Mouse (Mus musculus): ENCODE data around the gene Tmem120b. TPM values are rescaled to one million over a fixed set of nuclear protein-coding genes. Genes with fewer than 3 reads are reported as not detected.

Gene Tmem120b
- polyA plus RNA-seq, 1 experiment from 2014 or later = 13.0 TPM

DNA sequence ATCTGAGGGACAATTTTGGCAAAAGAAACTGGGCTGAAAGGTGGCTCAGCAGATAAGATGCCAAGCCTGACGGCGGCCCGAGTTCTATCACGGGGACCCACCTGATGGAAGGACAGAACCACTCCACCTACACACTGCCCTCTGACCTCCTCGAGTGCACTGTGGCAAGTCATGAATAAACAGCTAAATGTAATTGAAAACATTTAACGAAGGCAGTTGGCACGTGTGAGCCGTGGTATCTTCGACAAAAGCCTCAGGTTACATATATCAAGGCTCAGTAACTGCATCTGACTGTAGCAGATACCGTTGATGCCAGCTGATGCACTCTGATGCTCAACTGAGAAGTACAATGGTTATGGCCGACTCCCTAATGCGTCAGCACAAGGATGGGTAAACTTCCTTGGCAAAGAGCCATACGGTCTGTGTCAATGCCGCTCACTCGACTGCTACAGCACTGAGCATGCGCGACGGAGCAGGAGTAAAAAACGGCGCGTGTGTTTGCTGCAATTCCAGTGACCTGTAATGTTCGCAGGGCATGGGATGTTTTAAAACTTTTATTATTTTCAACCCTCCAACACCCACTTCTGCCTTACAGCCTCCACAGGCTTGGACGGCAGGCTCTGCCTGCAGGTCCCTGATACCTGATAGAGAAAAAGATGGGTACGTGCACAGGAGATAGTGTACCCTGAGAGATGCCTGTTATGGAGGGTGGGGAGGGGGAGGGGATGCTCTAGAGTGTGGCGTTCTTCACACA, 26.2 kb downstream of the Tmem120b start:
- peaks cover 14% of the 10 kb centered on the region; the same call in 1 of the 2 replicates for H3K36me3 ChIP-seq
- H3K27ac ChIP-seq (ENCODE audit: poor library complexity, severe bottlenecking) = no peak overlapping the region
- no peaks in the 10 kb centered on the region for H3K27me3 ChIP-seq (replicated peaks)
- peak; percentile 66 for ATAC-seq (ENCODE audit: insufficient number of reproducible peaks, low FRiP score)
- H3K9me3 ChIP-seq (replicated peaks) = no peaks in the 10 kb centered on the region
- H3K9ac ChIP-seq = no peak overlapping the region
- no peak overlapping the region for H3K4me3 ChIP-seq
- WGBS = 79% methylated on average over 25 of the region's 25 CpGs
- H3K4me2 ChIP-seq = no peak overlapping the region
- peaks cover 14% of the 10 kb centered on the region for H3K4me1 ChIP-seq (replicated peaks)

DNA sequence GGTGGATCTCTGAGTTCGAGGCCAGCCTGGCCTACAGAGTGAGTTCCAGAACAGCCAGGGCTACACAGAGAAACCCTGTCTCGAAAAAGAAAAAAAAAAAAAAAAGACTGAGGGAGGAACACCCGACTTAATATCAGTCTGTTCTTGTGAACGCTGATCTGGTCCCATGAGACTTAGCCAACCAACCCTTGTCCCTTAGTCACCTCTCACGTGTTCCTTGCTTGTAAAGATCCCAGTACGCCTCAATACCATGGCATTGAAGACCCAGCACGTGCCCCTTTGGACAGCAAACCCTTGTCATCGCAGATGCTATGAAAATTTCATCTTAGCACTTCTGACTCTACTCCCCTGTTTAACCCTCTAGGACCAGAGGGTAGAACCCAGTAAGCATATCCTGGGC, 28.1 kb downstream of the Tmem120b start:
- ATAC-seq (ENCODE audit: insufficient number of reproducible peaks, low FRiP score) = no peak
- Histone ChIP-seq H3K36me3 (peaks cover 19% of the 10 kb centered on the region), H3K4me2 (no peak overlapping the region), H3K4me1 (replicated peaks) (peaks cover 14% of the 10 kb centered on the region), H3K27me3 (replicated peaks) (no peaks in the 10 kb centered on the region), H3K4me3 (no peak overlapping the region), H3K27ac (ENCODE audit: poor library complexity, severe bottlenecking) (no peak overlapping the region), H3K9ac (no peak overlapping the region), H3K9me3 (replicated peaks) (no peaks in the 10 kb centered on the region)
- WGBS = 87% methylated on average over 8 of the region's 8 CpGs

DNA sequence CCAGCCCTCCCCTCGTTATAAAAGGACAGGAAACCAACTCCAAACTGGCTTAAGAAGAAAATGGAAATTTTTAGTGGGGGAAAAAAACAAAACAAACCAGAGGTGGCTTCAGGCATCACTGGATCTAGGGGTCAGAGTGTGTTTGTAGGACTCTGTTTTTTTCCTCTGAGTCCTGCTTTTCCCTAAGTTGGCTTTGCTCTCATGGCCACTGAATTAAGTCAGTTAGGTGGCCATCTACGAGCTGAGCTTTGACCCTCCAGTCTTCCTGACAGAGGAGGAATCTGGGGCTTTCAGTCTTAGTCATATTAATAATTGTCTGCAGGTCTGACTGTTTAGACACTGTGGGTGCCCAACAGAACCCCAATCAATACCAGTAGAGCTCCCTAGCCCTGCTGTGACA, 30.3 kb downstream of the Tmem120b start:
- 86% methylated on average over 2 of the region's 2 CpGs for WGBS
- Histone ChIP-seq H3K4me1 (replicated peaks) (peaks cover 18% of the 10 kb centered on the region), H3K27me3 (replicated peaks) (no peaks in the 10 kb centered on the region), H3K9me3 (replicated peaks) (no peaks in the 10 kb centered on the region), H3K27ac (ENCODE audit: poor library complexity, severe bottlenecking) (no peak overlapping the region), H3K4me2 (no peak overlapping the region), H3K4me3 (no peak overlapping the region), H3K36me3 (peaks cover 19% of the 10 kb centered on the region), H3K9ac (no peak overlapping the region)
- no peak for ATAC-seq (ENCODE audit: insufficient number of reproducible peaks, low FRiP score)

DNA sequence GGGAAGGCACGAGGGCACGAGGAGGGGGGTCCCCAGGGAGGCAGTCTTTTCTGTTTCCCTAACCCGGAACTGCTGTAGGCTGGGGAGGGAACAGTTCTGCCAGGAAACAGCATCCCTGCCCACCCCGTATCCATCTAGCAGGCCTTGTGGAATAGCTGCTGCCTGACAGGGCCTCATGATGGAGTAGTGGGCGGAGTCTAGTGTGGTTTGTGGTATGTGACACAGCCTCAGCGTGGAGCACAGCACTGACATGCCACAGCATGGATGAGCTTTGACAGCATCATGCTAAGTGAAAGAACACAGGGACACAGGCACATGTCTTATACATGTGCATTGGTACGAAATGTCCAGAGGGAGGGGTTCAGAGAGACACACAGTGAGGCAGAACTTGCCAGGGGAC, 34.2 kb downstream of the Tmem120b start:
- no peaks in the 10 kb centered on the region for H3K27me3 ChIP-seq (replicated peaks)
- WGBS = 60% methylated on average over 7 of the region's 7 CpGs
- peaks cover 26% of the 10 kb centered on the region for H3K4me1 ChIP-seq (replicated peaks)
- ATAC-seq (ENCODE audit: insufficient number of reproducible peaks, low FRiP score) = no peak
- no peak overlapping the region for H3K4me2 ChIP-seq
- H3K4me3 ChIP-seq = no peak overlapping the region
- H3K27ac ChIP-seq (ENCODE audit: poor library complexity, severe bottlenecking) = no peak overlapping the region
- peaks cover 19% of the 10 kb centered on the region for H3K36me3 ChIP-seq
- H3K9ac ChIP-seq = no peak overlapping the region
- no peaks in the 10 kb centered on the region for H3K9me3 ChIP-seq (replicated peaks)

DNA sequence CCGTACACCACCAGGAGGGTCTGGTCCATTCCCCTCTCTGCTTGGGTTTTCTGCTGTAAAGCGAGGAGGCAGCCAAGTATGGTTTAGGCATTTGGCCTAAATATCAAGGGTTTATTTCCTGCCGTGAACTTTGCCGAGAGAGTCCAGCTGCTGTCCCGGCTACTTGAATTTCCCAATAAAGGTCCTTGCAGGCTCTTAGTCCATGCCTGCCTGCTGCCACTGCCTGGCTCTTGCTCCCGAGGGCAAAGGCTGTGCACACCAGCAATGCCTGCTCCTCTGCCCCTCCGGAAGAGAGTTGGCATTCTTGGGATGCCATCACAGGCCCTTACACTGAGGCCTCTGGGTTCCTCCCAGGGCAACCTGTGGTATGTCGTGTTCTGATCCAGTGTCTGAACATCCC, 35.3 kb downstream of the Tmem120b start:
- H3K4me1 ChIP-seq (replicated peaks) = peaks cover 26% of the 10 kb centered on the region
- no peaks in the 10 kb centered on the region for H3K9me3 ChIP-seq (replicated peaks)
- H3K9ac ChIP-seq = no peak overlapping the region
- 51% methylated on average over 8 of the region's 8 CpGs for WGBS
- no peak for ATAC-seq (ENCODE audit: insufficient number of reproducible peaks, low FRiP score)
- H3K4me3 ChIP-seq = no peak overlapping the region
- no peaks in the 10 kb centered on the region for H3K27me3 ChIP-seq (replicated peaks)
- no peak overlapping the region for H3K4me2 ChIP-seq
- H3K36me3 ChIP-seq = peaks cover 14% of the 10 kb centered on the region
- H3K27ac ChIP-seq (ENCODE audit: poor library complexity, severe bottlenecking) = no peak overlapping the region

DNA sequence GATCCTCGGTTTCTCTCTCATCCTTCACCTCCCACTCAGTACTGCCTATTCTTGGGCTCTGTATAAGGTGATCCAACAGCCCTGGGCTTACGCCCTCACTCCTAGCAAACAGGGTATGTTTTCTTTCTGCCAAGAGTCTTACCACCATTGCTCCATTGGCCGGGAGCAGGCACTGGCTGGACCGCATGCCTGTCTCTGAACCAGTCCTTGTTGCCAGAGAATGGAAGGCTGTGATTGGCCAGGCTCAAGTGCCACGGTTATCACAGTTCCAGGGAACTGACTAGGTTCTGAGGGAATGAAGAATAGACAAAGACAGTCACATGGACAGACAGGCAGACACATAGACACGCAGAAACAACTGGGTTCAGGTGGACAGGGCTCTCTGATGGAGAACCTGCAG, 36.6 kb downstream of the Tmem120b start:
- Histone ChIP-seq H3K27me3 (replicated peaks) (no peaks in the 10 kb centered on the region), H3K9ac (no peak overlapping the region), H3K36me3 (peaks cover 6% of the 10 kb centered on the region), H3K27ac (ENCODE audit: poor library complexity, severe bottlenecking) (peak overlapping the region; percentile 9; the same call in 1 of the 2 replicates), H3K9me3 (replicated peaks) (no peaks in the 10 kb centered on the region), H3K4me3 (no peak overlapping the region), H3K4me1 (replicated peaks) (peaks cover 36% of the 10 kb centered on the region), H3K4me2 (no peak overlapping the region)
- ATAC-seq (ENCODE audit: insufficient number of reproducible peaks, low FRiP score) = 0 out of 2 replicates have a peak, but pooled peaks have one; percentile 31
- 56% methylated on average over 6 of the region's 6 CpGs for WGBS

DNA sequence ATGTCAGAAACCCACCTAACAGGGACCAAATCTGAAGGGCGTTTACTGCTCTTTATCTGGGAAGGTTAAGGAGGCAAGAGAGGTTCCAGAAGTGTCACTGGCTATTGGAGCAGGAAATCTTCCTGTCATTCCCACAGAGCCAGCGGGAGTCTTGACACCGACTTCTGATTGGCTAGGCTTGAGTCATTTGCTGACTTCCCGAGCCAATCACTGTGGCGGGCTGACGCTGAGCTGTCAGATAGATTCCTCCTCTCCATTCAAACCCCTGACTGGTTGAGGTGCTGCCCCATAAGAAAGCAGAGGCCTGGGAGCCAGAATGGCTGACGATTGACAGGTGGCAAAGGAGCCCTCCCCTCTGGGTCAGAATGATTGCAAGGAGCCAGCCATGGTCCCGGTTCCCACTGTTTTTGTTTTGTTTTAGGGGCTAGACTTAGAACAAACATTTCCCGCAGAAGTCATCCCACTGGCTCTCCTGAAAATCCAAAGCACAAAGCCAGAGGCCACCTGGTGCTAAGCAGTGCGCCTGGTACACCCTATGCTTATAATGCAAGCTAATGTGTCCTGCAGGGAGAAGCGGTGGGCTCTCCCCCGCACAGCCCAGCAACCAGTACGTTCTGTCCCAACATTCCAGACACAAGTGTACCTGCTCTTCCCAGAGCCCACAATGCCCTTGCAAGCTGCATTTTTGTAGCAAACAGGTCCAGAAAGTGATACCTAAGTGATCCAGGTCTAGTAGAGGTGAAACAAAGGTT, 41.4 kb downstream of the Tmem120b start:
- H3K27me3 ChIP-seq (replicated peaks) = no peaks in the 10 kb centered on the region
- H3K4me1 ChIP-seq (replicated peaks) = peaks cover 18% of the 10 kb centered on the region
- WGBS = 37% methylated on average over 13 of the region's 13 CpGs
- H3K4me3 ChIP-seq = no peak overlapping the region
- H3K4me2 ChIP-seq = peak overlapping the region; percentile 47
- H3K27ac ChIP-seq (ENCODE audit: poor library complexity, severe bottlenecking) = no peak overlapping the region
- no peak overlapping the region for H3K9ac ChIP-seq
- no peak for ATAC-seq (ENCODE audit: insufficient number of reproducible peaks, low FRiP score)
- H3K9me3 ChIP-seq (replicated peaks) = no peaks in the 10 kb centered on the region
- H3K36me3 ChIP-seq = peaks cover 4% of the 10 kb centered on the region; the same call in 1 of the 2 replicates

DNA sequence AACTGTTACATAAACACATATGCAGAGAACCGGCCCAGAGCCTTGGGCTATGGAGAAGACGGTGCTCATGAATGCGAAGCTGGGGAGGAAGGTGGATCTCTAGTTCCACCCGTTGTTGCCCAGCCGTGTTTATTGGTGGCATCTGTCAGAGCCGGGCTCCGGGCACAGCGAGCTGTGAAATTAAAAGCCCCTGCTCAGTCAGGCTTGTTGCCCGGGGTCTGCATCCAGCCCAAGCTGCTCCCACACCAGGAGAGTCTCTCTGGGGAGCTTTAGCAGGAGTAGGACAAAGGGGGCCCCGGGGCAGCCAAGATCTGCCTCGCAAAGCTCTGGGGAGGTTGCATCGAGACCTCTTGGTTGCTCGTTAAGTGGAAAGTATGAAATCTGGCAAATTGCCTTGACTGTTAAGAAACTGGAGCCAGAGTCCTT, 42.1 kb downstream of the Tmem120b start:
- H3K4me2 ChIP-seq = no peak overlapping the region
- no peak overlapping the region for H3K27ac ChIP-seq (ENCODE audit: poor library complexity, severe bottlenecking)
- no peak overlapping the region for H3K9ac ChIP-seq
- H3K4me1 ChIP-seq (replicated peaks) = peaks cover 12% of the 10 kb centered on the region
- WGBS = 85% methylated on average over 13 of the region's 13 CpGs
- H3K36me3 ChIP-seq = peaks cover 4% of the 10 kb centered on the region; the same call in 1 of the 2 replicates
- no peak for ATAC-seq (ENCODE audit: insufficient number of reproducible peaks, low FRiP score)
- H3K4me3 ChIP-seq = no peak overlapping the region
- no peaks in the 10 kb centered on the region for H3K9me3 ChIP-seq (replicated peaks)
- no peaks in the 10 kb centered on the region for H3K27me3 ChIP-seq (replicated peaks)

DNA sequence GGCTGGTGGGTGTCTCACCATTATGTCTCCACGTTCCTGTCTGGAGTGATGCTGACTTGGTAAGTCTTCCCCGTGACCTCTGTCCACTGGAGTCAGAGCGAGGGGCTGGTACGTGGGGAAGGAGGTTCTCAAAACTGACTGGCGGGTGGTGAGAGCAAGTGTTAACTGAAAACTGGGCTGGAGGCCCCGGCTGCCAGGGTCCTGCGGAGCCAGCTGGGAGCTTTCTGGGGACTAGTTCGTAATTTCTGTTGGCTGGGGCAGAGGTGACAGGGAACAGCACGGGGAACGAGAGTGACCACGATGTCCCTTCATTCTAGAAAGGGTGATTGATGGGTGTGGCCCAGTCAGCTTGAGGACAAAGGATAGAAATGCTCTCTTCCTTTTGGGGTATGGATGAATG, 45.9 kb downstream of the Tmem120b start:
- no peak overlapping the region for H3K9ac ChIP-seq

DNA sequence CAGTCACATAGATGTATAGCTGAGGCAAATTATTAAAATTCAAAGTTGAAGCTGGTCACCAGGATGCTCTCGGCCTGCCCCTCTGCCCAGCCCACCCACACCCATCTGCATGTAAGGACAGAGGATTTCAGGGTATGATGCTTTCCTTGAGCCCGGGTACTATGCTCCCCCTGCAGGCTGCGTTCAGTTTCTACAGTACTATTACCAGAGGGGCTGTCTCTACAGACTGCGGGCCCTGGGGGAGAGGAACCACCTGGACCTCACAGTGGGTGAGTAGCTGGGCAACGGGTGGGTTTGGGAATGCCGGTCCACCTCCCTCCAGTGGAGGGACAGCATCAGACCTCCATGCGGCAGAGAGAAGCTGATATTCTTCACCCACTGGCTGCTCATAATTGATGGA, 46.7 kb downstream of the Tmem120b start:
- 42% methylated on average over 7 of the region's 7 CpGs for WGBS
- ATAC-seq (ENCODE audit: insufficient number of reproducible peaks, low FRiP score) = no peak
- peaks cover 12% of the 10 kb centered on the region; the same call in 1 of the 2 replicates for H3K36me3 ChIP-seq
- H3K4me3 ChIP-seq = no peak overlapping the region
- H3K27ac ChIP-seq (ENCODE audit: poor library complexity, severe bottlenecking) = no peak overlapping the region
- no peaks in the 10 kb centered on the region for H3K9me3 ChIP-seq (replicated peaks)
- H3K4me1 ChIP-seq (replicated peaks) = 0 out of 2 replicates have a peak, but pooled peaks cover 6% of the 10 kb centered on the region
- no peak overlapping the region for H3K9ac ChIP-seq
- H3K4me2 ChIP-seq = no peak overlapping the region
- no peaks in the 10 kb centered on the region for H3K27me3 ChIP-seq (replicated peaks)

More for the DNA sequence above, 45.9 kb downstream of the Tmem120b start:
- no peaks in the 10 kb centered on the region for H3K9me3 ChIP-seq (replicated peaks)
- no peak overlapping the region for H3K27ac ChIP-seq (ENCODE audit: poor library complexity, severe bottlenecking)
- no peaks in the 10 kb centered on the region for H3K27me3 ChIP-seq (replicated peaks)
- no peak overlapping the region for H3K4me2 ChIP-seq
- no peak overlapping the region for H3K4me3 ChIP-seq
- WGBS = 69% methylated on average over 11 of the region's 11 CpGs
- peaks cover 14% of the 10 kb centered on the region for H3K4me1 ChIP-seq (replicated peaks)
- no peak for ATAC-seq (ENCODE audit: insufficient number of reproducible peaks, low FRiP score)
- H3K36me3 ChIP-seq = peaks cover 12% of the 10 kb centered on the region; the same call in 1 of the 2 replicates

DNA sequence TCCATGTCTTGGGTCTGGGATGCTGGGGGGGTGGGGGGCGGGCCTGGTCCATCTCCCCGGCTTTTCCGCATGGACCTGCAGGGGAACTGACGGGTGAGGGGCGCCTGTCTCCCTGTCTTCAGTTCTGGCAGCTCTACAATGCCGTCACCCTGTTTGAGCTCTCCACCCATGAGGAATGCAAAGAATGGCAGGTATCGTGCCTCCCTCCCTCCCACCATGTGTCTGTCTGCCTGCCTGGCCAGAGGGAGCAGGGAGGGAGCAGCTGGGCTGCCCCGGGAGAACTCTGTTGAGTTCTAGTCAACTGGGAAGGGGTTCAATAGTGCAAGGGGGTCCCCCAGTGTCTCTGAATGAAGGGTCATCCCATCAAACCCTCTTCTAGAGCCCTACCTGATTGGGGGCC, 47.9 kb downstream of the Tmem120b start:
- Histone ChIP-seq H3K9me3 (replicated peaks) (no peaks in the 10 kb centered on the region), H3K36me3 (peaks cover 12% of the 10 kb centered on the region; the same call in 1 of the 2 replicates), H3K4me3 (no peak overlapping the region), H3K27me3 (replicated peaks) (no peaks in the 10 kb centered on the region), H3K4me2 (no peak overlapping the region), H3K4me1 (replicated peaks) (0 out of 2 replicates have a peak, but pooled peaks cover 5% of the 10 kb centered on the region), H3K27ac (ENCODE audit: poor library complexity, severe bottlenecking) (no peak overlapping the region), H3K9ac (peak overlapping the region; percentile 14; the same call in 1 of the 2 replicates)
- ATAC-seq (ENCODE audit: insufficient number of reproducible peaks, low FRiP score) = no peak
- 44% methylated on average over 8 of the region's 8 CpGs for WGBS

Data from heart, embryonic 12.5 days (tissue).